Mouse (Mus musculus): ENCODE measurements at regions not wholly inside any gene's neighbourhood (a gene's known extent, or its start where the extent isn't known, plus 50 kb on each side); places are given as distances from the start of the nearest gene placed in this dataset.
A peak's percentile ranks its signal among the peaks of the same experiment; 100 is the strongest.

- no peaks in the 10 kb centered on the region for H3K9me3 ChIP-seq (ENCODE audit: control insufficient read depth, low read length)
- peak overlapping the region; percentile 88; the same call in 1 of the 2 replicates for H3K9ac ChIP-seq (ENCODE audit: low read depth, low read length)
- peak overlapping the region; percentile 60 for H3K4me2 ChIP-seq (replicated peaks; ENCODE audit: low read depth, low read length)
- 40% methylated on average over 6 of the region's 6 CpGs for WGBS
- H3K4me1 ChIP-seq (ENCODE audit: control insufficient read depth, insufficient read depth, low read length), result peaks cover 9% of the 10 kb centered on the region; the same call in 1 of the 2 replicates
- no peak for ATAC-seq (ENCODE audit: low FRiP score, low TSS enrichment)
- H3K36me3 ChIP-seq (ENCODE audit: control insufficient read depth, insufficient read depth, low read length), result no peaks in the 10 kb centered on the region
- no peak overlapping the region for H3K27ac ChIP-seq (ENCODE audit: low read depth, low read length)
- H3K27me3 ChIP-seq (ENCODE audit: control insufficient read depth, insufficient read depth, low read length), result no peaks in the 10 kb centered on the region
- H3K4me3 ChIP-seq (ENCODE audit: low read length), result peak overlapping the region; percentile 84
Measured at GRCm38 (mm10) chr15:68360956-68361908, 1860.5 kb upstream of the Lrrc6 start.

GRCm38 (mm10) chr15:68359496-68359895 is 1858.8 kb upstream of the Lrrc6 start:
- H3K4me3 ChIP-seq (ENCODE audit: low read length), result no peak overlapping the region
- no peaks in the 10 kb centered on the region for H3K36me3 ChIP-seq (ENCODE audit: control insufficient read depth, insufficient read depth, low read length)
- H3K27ac ChIP-seq (ENCODE audit: low read depth, low read length), result no peak overlapping the region
- H3K9me3 ChIP-seq (ENCODE audit: control insufficient read depth, low read length), result no peaks in the 10 kb centered on the region
- no peak overlapping the region for H3K9ac ChIP-seq (ENCODE audit: low read depth, low read length)
- H3K27me3 ChIP-seq (ENCODE audit: control insufficient read depth, insufficient read depth, low read length), result no peaks in the 10 kb centered on the region
- ATAC-seq (ENCODE audit: low FRiP score, low TSS enrichment), result no peak
- H3K4me1 ChIP-seq (ENCODE audit: control insufficient read depth, insufficient read depth, low read length), result peaks cover 9% of the 10 kb centered on the region; the same call in 1 of the 2 replicates
- WGBS, result 67% methylated on average over 3 of the region's 3 CpGs
- H3K4me2 ChIP-seq (replicated peaks; ENCODE audit: low read depth, low read length), result no peak overlapping the region

GRCm38 (mm10) chr15:68355957-68356356 is 1855.2 kb upstream of the Lrrc6 start:
- Histone ChIP-seq H3K9ac (ENCODE audit: low read depth, low read length) (no peak overlapping the region), H3K27me3 (ENCODE audit: control insufficient read depth, insufficient read depth, low read length) (no peaks in the 10 kb centered on the region), H3K4me1 (ENCODE audit: control insufficient read depth, insufficient read depth, low read length) (peaks cover 1% of the 10 kb centered on the region; the same call in 1 of the 2 replicates), H3K4me2 (replicated peaks; ENCODE audit: low read depth, low read length) (no peak overlapping the region), H3K4me3 (ENCODE audit: low read length) (no peak overlapping the region), H3K27ac (ENCODE audit: low read depth, low read length) (no peak overlapping the region), H3K36me3 (ENCODE audit: control insufficient read depth, insufficient read depth, low read length) (no peaks in the 10 kb centered on the region), H3K9me3 (ENCODE audit: control insufficient read depth, low read length) (no peaks in the 10 kb centered on the region)
- no peak for ATAC-seq (ENCODE audit: low FRiP score, low TSS enrichment)
- WGBS, result 85% methylated on average over 1 of the region's 1 CpGs

GRCm38 (mm10) chr15:68344652-68345051 is 1843.9 kb upstream of the Lrrc6 start:
- WGBS, result 92% methylated on average over 3 of the region's 3 CpGs
- no peak overlapping the region for H3K4me2 ChIP-seq (replicated peaks; ENCODE audit: low read depth, low read length)

GRCm38 (mm10) chr15:68342542-68342941 is 1841.8 kb upstream of the Lrrc6 start:
- Histone ChIP-seq H3K4me1 (ENCODE audit: control insufficient read depth, insufficient read depth, low read length) (no peaks in the 10 kb centered on the region), H3K4me3 (ENCODE audit: low read length) (no peak overlapping the region), H3K4me2 (replicated peaks; ENCODE audit: low read depth, low read length) (no peak overlapping the region), H3K9me3 (ENCODE audit: control insufficient read depth, low read length) (no peaks in the 10 kb centered on the region), H3K9ac (ENCODE audit: low read depth, low read length) (no peak overlapping the region), H3K27ac (ENCODE audit: low read depth, low read length) (no peak overlapping the region), H3K27me3 (ENCODE audit: control insufficient read depth, insufficient read depth, low read length) (no peaks in the 10 kb centered on the region), H3K36me3 (ENCODE audit: control insufficient read depth, insufficient read depth, low read length) (no peaks in the 10 kb centered on the region)
- 90% methylated on average over 1 of the region's 1 CpGs for WGBS
- ATAC-seq (ENCODE audit: low FRiP score, low TSS enrichment), result no peak

More at GRCm38 (mm10) chr15:68344652-68345051, 1843.9 kb upstream of the Lrrc6 start:
- Histone ChIP-seq H3K9ac (ENCODE audit: low read depth, low read length) (no peak overlapping the region), H3K4me1 (ENCODE audit: control insufficient read depth, insufficient read depth, low read length) (no peaks in the 10 kb centered on the region), H3K9me3 (ENCODE audit: control insufficient read depth, low read length) (no peaks in the 10 kb centered on the region), H3K27ac (ENCODE audit: low read depth, low read length) (no peak overlapping the region), H3K4me3 (ENCODE audit: low read length) (no peak overlapping the region), H3K36me3 (ENCODE audit: control insufficient read depth, insufficient read depth, low read length) (no peaks in the 10 kb centered on the region), H3K27me3 (ENCODE audit: control insufficient read depth, insufficient read depth, low read length) (no peaks in the 10 kb centered on the region)
- no peak for ATAC-seq (ENCODE audit: low FRiP score, low TSS enrichment)

GRCm38 (mm10) chr15:68341056-68341455 is 1840.3 kb upstream of the Lrrc6 start:
- Histone ChIP-seq H3K9me3 (ENCODE audit: control insufficient read depth, low read length) (no peaks in the 10 kb centered on the region), H3K9ac (ENCODE audit: low read depth, low read length) (no peak overlapping the region), H3K27ac (ENCODE audit: low read depth, low read length) (no peak overlapping the region), H3K36me3 (ENCODE audit: control insufficient read depth, insufficient read depth, low read length) (no peaks in the 10 kb centered on the region), H3K4me3 (ENCODE audit: low read length) (no peak overlapping the region), H3K4me1 (ENCODE audit: control insufficient read depth, insufficient read depth, low read length) (no peaks in the 10 kb centered on the region), H3K27me3 (ENCODE audit: control insufficient read depth, insufficient read depth, low read length) (no peaks in the 10 kb centered on the region), H3K4me2 (replicated peaks; ENCODE audit: low read depth, low read length) (no peak overlapping the region)
- 35% methylated on average over 5 of the region's 5 CpGs for WGBS
- no peak for ATAC-seq (ENCODE audit: low FRiP score, low TSS enrichment)

GRCm38 (mm10) chr15:68337264-68337663 is 1836.6 kb upstream of the Lrrc6 start:
- 90% methylated on average over 2 of the region's 2 CpGs for WGBS
- no peak overlapping the region for H3K4me3 ChIP-seq (ENCODE audit: low read length)
- H3K36me3 ChIP-seq (ENCODE audit: control insufficient read depth, insufficient read depth, low read length), result no peaks in the 10 kb centered on the region
- no peak overlapping the region for H3K27ac ChIP-seq (ENCODE audit: low read depth, low read length)
- H3K27me3 ChIP-seq (ENCODE audit: control insufficient read depth, insufficient read depth, low read length), result no peaks in the 10 kb centered on the region
- no peaks in the 10 kb centered on the region for H3K4me1 ChIP-seq (ENCODE audit: control insufficient read depth, insufficient read depth, low read length)
- ATAC-seq (ENCODE audit: low FRiP score, low TSS enrichment), result no peak
- H3K9ac ChIP-seq (ENCODE audit: low read depth, low read length), result no peak overlapping the region
- no peaks in the 10 kb centered on the region for H3K9me3 ChIP-seq (ENCODE audit: control insufficient read depth, low read length)
- H3K4me2 ChIP-seq (replicated peaks; ENCODE audit: low read depth, low read length), result no peak overlapping the region

- H3K36me3 ChIP-seq (ENCODE audit: control insufficient read depth, insufficient read depth, low read length), result no peaks in the 10 kb centered on the region
- no peaks in the 10 kb centered on the region for H3K4me1 ChIP-seq (ENCODE audit: control insufficient read depth, insufficient read depth, low read length)
- H3K4me3 ChIP-seq (ENCODE audit: low read length), result no peak overlapping the region
- no peak overlapping the region for H3K9ac ChIP-seq (ENCODE audit: low read depth, low read length)
- H3K27ac ChIP-seq (ENCODE audit: low read depth, low read length), result no peak overlapping the region
- no peak overlapping the region for H3K4me2 ChIP-seq (replicated peaks; ENCODE audit: low read depth, low read length)
- H3K27me3 ChIP-seq (ENCODE audit: control insufficient read depth, insufficient read depth, low read length), result no peaks in the 10 kb centered on the region
- ATAC-seq (ENCODE audit: low FRiP score, low TSS enrichment), result no peak
- H3K9me3 ChIP-seq (ENCODE audit: control insufficient read depth, low read length), result no peaks in the 10 kb centered on the region
Measured at GRCm38 (mm10) chr15:68335837-68336236, 1835.1 kb upstream of the Lrrc6 start.

- H3K4me1 ChIP-seq (ENCODE audit: control insufficient read depth, insufficient read depth, low read length), result no peaks in the 10 kb centered on the region
- H3K9ac ChIP-seq (ENCODE audit: low read depth, low read length), result no peak overlapping the region
- H3K9me3 ChIP-seq (ENCODE audit: control insufficient read depth, low read length), result no peaks in the 10 kb centered on the region
- ATAC-seq (ENCODE audit: low FRiP score, low TSS enrichment), result no peak
- no peaks in the 10 kb centered on the region for H3K27me3 ChIP-seq (ENCODE audit: control insufficient read depth, insufficient read depth, low read length)
- H3K4me2 ChIP-seq (replicated peaks; ENCODE audit: low read depth, low read length), result no peak overlapping the region
- H3K36me3 ChIP-seq (ENCODE audit: control insufficient read depth, insufficient read depth, low read length), result no peaks in the 10 kb centered on the region
- WGBS, result 94% methylated on average over 1 of the region's 1 CpGs
- H3K27ac ChIP-seq (ENCODE audit: low read depth, low read length), result no peak overlapping the region
- H3K4me3 ChIP-seq (ENCODE audit: low read length), result no peak overlapping the region
Measured at GRCm38 (mm10) chr15:68316116-68316515, 1815.4 kb upstream of the Lrrc6 start.

All from kidney, embryonic 14.5 days (tissue).